Mouse (Mus musculus): Measurements from ENCODE around the gene Lrr1. TPM values are rescaled to one million over a fixed set of nuclear protein-coding genes. Genes with fewer than 3 reads are reported as not detected.
A peak's percentile ranks its signal among the peaks of the same experiment; 100 is the strongest.

Lrr1 gene
- polyA plus RNA-seq, 3 experiments from 2014 or later, result 1.5 to 8.2 TPM; not detected in 1

DNA sequence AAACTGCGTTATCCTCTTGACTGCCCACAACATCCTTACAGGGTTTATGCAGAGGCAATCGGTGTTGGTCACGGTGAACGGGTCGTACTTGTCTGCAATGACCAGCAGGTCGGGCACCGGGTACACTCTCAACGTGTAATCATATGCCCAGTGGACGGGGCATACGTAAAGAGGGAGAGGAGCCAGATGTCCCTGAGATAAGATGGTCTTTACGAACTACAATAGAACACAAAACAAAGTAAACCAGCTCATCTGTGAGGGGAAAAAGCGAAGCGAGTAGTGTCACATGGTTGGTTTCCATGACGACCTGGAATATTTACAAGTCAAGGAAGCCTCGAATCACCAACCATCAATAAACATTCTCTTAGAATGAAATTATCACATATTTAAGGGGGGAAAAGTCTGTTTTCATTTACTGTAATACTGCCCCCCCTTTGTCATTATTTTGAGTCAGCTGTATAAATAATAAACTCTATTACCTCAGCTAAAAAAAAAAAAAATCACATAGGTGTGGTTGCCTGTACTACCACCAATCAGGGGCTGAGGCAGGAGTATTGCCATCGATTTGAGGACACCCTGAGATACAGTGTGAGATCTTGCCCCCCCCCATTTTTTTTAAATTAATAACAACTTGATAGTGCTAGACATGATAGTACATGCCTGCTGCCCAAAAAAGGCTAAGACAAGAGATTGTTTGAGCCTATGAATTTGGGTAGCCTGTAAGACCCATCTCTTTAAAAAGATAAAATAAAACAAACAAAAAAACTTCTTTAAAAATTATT lies 35.6 kb downstream of the Lrr1 start, which contains the start of gene Gm49384:
Gene Gm49384, minus strand, starts transcription at position 216 of the 782 bp plus-strand sequence.
- no peak for ATAC-seq

- ATAC-seq, result no peak
These were observed 38.8 kb downstream of the Lrr1 start for GRCm38 (mm10) chr12:69207396-69207795.

DNA sequence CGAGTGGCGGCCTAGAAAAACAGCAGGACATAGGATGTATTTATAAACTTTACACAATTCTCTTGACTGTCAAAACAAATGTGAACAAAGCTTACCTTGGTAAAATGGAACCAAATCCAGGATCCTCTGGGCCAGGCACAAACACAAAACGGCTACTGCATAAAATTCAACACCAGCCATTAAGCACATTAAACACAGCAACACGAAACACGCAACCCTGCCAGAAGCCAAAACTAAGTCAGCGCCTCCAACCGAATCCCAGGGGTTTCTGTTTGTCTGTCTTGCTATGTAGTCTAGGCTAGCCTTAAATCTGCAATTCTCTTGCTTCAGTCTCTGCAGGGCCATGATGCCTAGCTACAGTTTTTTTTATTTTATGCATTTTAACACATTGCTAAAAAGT lies 39.3 kb downstream of the Lrr1 start:
- no peak for ATAC-seq

DNA sequence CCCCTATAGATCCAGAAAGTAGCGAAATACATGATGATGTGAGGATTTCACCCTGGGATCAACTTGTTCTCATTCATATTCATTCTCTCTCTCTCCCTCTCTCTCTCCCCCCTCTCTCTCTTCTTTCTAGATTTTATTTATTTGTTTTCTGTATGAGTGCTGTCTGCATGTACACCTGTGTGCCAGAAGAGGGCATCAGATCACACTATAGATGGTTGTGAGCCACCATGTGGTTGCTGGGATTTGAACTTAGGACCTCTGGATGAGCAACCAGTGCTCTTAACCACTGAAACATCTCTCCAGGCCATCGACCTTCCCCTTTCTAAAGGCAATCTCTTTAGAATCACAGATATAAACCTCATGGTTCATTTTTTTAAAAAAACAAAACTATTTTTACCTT lies 39.9 kb downstream of the Lrr1 start:
- no peak for ATAC-seq

GRCm38 (mm10) chr12:69210056-69210979 lies 41.7 kb downstream of the Lrr1 start:
- ATAC-seq, result no peak

GRCm38 (mm10) chr12:69211057-69211456 lies 42.4 kb downstream of the Lrr1 start:
- ATAC-seq, result no peak

DNA sequence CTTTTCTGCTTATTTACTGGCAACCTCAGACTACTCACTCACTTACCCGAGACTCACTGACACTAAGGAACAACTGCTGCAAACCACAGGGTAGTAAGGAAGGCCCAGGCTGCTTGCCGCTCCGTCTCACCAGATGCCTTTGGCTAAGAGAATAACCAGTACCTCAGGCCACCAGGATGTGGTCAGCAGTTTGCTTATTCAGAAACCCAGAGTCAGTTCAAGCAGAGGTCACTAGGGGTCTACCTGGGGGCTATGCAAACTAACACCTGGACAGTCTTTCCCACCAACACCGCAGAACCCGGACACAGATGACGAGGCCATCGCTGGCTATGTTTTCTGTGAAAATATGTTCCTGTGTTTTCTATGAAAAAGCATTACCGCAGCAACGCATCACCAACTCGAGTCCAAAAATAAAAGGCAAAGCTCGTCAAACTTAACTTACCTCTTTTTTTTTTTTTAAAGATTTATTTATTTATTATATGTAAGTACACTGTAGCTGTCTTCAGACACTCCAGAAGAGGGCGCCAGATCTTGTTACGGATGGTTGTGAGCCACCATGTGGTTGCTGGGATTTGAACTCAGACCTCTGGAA lies 44.7 kb downstream of the Lrr1 start:
- no peak for ATAC-seq

DNA sequence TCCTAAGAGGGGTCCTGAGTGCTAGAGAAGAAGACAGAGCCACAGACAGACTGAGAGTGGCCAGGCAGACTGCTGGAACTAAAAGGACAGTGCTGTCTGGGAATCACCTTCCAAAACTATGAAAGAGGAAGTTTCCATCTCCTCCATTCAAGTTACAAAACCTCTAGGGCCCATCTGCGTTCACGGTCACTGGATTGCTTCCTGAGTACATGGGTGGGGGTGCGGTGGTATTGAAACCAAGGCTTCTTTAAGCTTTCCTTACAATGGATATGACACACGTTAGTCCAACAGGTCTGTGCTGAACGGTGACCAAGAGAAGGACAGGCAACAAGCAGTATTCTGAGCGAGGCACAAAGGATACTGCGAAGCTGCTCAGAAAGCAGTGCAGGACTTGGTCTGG lies 45.8 kb downstream of the Lrr1 start:
- no peak for ATAC-seq

GRCm38 (mm10) chr12:69215000-69215785 lies 46.6 kb downstream of the Lrr1 start:
- ATAC-seq, result no peak

DNA sequence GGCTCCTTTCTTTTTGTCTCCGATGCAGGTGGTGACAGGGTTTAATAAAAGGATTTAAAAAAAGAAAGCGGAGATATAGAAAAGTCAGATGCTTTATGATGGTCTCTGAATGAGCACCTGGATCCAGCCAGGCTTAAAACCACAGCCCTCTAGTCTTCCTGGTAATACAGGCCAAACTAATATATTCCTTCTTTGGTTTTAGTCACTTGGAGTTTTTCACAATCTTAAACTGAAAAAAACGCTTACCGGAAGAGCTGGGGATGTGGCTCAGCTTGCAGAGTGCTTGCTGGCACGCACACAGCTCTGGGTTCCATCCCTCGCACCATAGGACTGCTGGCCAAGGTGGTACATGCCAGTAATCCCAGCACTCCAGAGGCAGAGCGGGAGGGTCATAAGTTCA lies 48.0 kb downstream of the Lrr1 start:
- no peak for ATAC-seq

GRCm38 (mm10) chr12:69220613-69221277 lies 52.1 kb downstream of the Lrr1 start:
- ATAC-seq, result no peak

GRCm38 (mm10) chr12:69227776-69228466 lies 59.3 kb downstream of the Lrr1 start, which contains the start of gene Pole2:
Gene Pole2 (minus strand): TSS chr12:69228195.
- peak; percentile 93 for ATAC-seq

Other genes with a start within 250 kb of the Lrr1 start
- 1,000 to 10,000 TPM; 2,056 to 4,231 (median 2,807) TPM for gene Rps29, start 9.6 kb upstream of the Lrr1 start, polyA plus RNA-seq (2017; shearing (Covaris generic))
- gene Rpl36al, start 15.3 kb downstream of the Lrr1 start, polyA plus RNA-seq (2017; shearing (Covaris generic)), result 100 to 1,000 TPM; 533 to 565 (median 537) TPM
- gene Mgat2, start 15.3 kb downstream of the Lrr1 start, polyA plus RNA-seq (2017; shearing (Covaris generic)), result 10 to 100 TPM; 17.8 to 27.9 (median 21.1) TPM
- gene Gm49383, start 28.3 kb downstream of the Lrr1 start, polyA plus RNA-seq (2017; shearing (Covaris generic)), result 10 to 100 TPM in 1 of 3 experiments, 1 to 10 TPM in 2; 6.9 to 16.1 (median 8.8) TPM
- 1 to 10 TPM; 4.7 to 5.4 (median 4.7) TPM for gene Dnaaf2, start 29.6 kb downstream of the Lrr1 start, polyA plus RNA-seq (2017; shearing (Covaris generic))
- 10 to 100 TPM in 1 of 3 experiments, 1 to 10 TPM in 2; 7.9 to 15.2 (median 9.6) TPM for gene Gm49384, start 35.5 kb downstream of the Lrr1 start, polyA plus RNA-seq (2017; shearing (Covaris generic))
- gene Pole2, start 59.4 kb downstream of the Lrr1 start, polyA plus RNA-seq (2017; shearing (Covaris generic)), result 10 to 100 TPM in 1 of 3 experiments, 1 to 10 TPM in 2; 5.1 to 22.6 (median 7.6) TPM
- 10 to 100 TPM; 15.4 to 41.1 (median 25.4) TPM for gene Klhdc1, start 72.4 kb downstream of the Lrr1 start, polyA plus RNA-seq (2017; shearing (Covaris generic))
- 10 to 100 TPM; 12.0 to 16.0 (median 14.3) TPM for gene Klhdc2, start 127.9 kb downstream of the Lrr1 start, polyA plus RNA-seq (2017; shearing (Covaris generic))
- gene Nemf, start 188.4 kb downstream of the Lrr1 start, polyA plus RNA-seq (2017; shearing (Covaris generic)), result 100 to 1,000 TPM; 135 to 198 (median 180) TPM
- gene Arf6, start 203.3 kb downstream of the Lrr1 start, polyA plus RNA-seq (2017; shearing (Covaris generic)), result 10 to 100 TPM; 40.5 to 93.3 (median 88.9) TPM
- not detected for gene Gm9887, start 203.6 kb downstream of the Lrr1 start, polyA plus RNA-seq (2017; shearing (Covaris generic))

Measured in inflammation-experienced regulatory T-cells, adult 6 months (primary cell).